Mouse (Mus musculus) urinary bladder, postnatal 36 days (tissue): ENCODE results near the gene Scn9a.

Experiments
- DNase-seq, 2 experiments: peaks; one replicate each; pipeline ENCODE4 v3.0.0; 2022; ENCODE audit warnings: low spot score in 2 of 2, mixed read lengths in 1 of 2

The Scn9a gene

DNA sequence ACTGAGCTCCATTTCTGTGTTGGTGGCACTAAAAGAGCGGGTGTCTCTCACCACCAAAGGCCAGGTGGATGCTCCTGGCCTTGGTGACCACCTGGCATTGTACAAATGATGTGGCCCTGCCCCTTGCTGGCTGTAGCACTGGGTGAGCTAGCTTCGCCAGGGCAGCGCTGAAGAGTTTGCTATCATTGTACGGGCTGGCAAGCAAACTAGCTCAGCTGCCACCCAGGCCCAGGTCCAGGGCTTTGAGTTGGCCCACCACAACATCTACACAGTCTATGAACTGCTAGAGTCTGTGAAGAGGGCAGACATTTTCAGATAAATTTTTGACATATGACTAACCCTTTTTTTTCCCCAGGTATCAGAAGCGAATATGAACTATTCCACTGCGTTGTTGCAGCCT, 170.8 kb downstream of the Scn9a start:
- DNase-seq, result no peak

DNA sequence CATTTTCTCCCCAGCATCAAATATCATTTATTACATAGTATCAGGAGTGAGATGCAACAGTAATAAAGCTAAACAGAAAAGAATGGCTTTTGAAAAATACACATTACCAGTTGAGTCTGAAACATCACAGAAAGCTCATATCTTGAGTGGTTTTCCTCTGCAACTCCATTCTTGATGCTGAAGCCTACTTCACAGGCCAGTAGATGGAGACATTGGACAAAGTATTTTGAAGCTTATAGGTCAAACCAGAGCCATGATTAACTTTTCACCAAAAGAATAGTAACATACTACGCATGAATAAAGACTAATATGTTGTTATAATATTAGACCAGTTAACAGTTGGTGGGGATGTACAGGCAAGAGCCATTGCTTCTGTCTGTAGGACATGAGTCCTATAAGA, 172.3 kb downstream of the Scn9a start:
- DNase-seq, result no peak

DNA sequence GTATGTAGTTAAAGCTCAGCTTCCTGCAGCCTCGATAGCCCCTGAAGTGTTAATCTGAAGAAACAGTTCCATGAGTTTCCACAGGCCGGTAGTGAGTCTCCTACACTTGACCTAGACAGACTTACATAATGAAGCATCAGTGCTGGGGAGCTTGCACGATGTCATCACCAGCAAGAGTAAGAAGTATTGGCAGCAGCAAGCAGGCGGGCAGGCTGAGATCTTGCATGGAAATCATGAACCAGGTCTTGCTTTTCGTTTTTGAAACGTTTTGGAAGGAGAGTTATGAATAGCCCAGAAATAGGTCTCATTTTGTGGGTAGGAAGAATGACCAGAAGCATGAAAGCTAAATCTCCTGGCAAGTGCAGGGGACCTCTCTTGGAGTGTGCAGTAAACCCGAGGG, 194.1 kb downstream of the Scn9a start, which contains the start of gene Scn1a:
Gene Scn1a (minus strand): TSS at position 130 of the 400 bp plus-strand sequence.
- no peak for DNase-seq

GRCm38 (mm10) chr2:66439764-66440471, 194.8 kb downstream of the Scn9a start:
- DNase-seq, result no peak

DNA sequence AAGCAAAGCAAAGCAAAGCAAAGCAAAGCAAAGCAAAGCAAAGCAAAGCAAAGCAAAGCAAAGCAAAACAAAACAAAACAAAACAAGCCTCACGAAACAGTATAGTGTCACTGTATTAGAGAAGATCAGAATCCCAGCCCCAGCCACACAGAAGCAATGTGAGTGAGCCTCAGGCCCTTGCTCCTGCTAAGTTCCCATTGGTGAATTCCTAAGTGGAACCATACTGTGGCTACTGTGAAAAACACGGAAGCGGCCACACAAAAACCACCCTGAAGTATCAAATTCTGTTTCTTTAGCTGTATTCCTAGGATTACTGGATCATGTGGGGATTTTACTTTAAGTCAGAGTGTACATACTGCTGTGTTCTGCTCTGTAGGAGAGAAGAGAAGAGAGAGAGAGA, 198.5 kb downstream of the Scn9a start:
- no peak for DNase-seq
